Mouse (Mus musculus): ENCODE results near the gene Tecpr2. TPM values are rescaled to one million over a fixed set of nuclear protein-coding genes. Genes with fewer than 3 reads are reported as not detected.

Gene Tecpr2
- total and polyA plus RNA-seq, 3 experiments: 5.8 to 5.9 TPM; not detected in 1

- Histone ChIP-seq H3K4me1 (ENCODE audit: control insufficient read depth in 1 of 2, insufficient read depth in 2 of 2, low read length in 2 of 2) (no peaks in the 10 kb centered on the region), H3K27me3 (ENCODE audit: control insufficient read depth in 1 of 2, insufficient read depth in 2 of 2, low read length in 2 of 2) (no peaks in the 10 kb centered on the region), H3K36me3 (ENCODE audit: control insufficient read depth in 1 of 2, insufficient read depth in 2 of 2, low read length in 2 of 2) (peaks cover 0 to 4% of the 10 kb centered on the region in 2 experiments; a peak in 2 of 4 replicates), H3K9ac (ENCODE audit: control insufficient read depth, low read depth, low read length, poor library complexity, severe bottlenecking) (no peak overlapping the region), H3K4me3 (ENCODE audit: control insufficient read depth in 1 of 2, insufficient read depth in 1 of 2, low read depth in 2 of 2, low read length in 2 of 2) (no peak overlapping the region), H3K27ac (ENCODE audit: control insufficient read depth, low read depth, low read length) (no peak overlapping the region), H3K79me2 (ENCODE audit: control insufficient read depth, insufficient read depth, low read length, poor library complexity) (no peaks in the 10 kb centered on the region), H3K9me3 (replicated peaks; ENCODE audit: insufficient read depth, low read length) (no peaks in the 10 kb centered on the region)
- TF ChIP-seq ZC3H11A (IDR thresholded peaks at IDR 0.05; ENCODE audit: low read depth, low read length): no peak
- TF ChIP-seq POLR2A (IDR thresholded peaks at IDR 0.05; ENCODE audit: control insufficient read depth in 1 of 2, insufficient read depth in 1 of 2, low read depth in 1 of 2, low read length in 2 of 2, poor library complexity in 1 of 2): no peak
- no peak for TF ChIP-seq HCFC1 (IDR thresholded peaks at IDR 0.05; ENCODE audit: low read depth, low read length)
- no peak for TF ChIP-seq BHLHE40 (IDR thresholded peaks at IDR 0.05; ENCODE audit: borderline replicate concordance, low read depth, low read length)
- no peak for TF ChIP-seq KAT2A (conservative IDR thresholded peaks at IDR 0.05; ENCODE audit: low read depth, low read length)
- no peak for TF ChIP-seq CHD2 (IDR thresholded peaks at IDR 0.05; ENCODE audit: low read length)
- no peak for DNase-seq (ENCODE audit: low read depth, low spot score)
Measured at GRCm38 (mm10) chr12:110902106-110902505, 13.0 kb downstream of the Tecpr2 start.

GRCm38 (mm10) chr12:110903536-110903935, 14.5 kb downstream of the Tecpr2 start:
- Histone ChIP-seq H3K36me3 (ENCODE audit: control insufficient read depth in 1 of 2, insufficient read depth in 2 of 2, low read length in 2 of 2) (peaks cover 0 to 4% of the 10 kb centered on the region in 2 experiments; a peak in 2 of 4 replicates), H3K79me2 (ENCODE audit: control insufficient read depth, insufficient read depth, low read length, poor library complexity) (no peaks in the 10 kb centered on the region), H3K27me3 (ENCODE audit: control insufficient read depth in 1 of 2, insufficient read depth in 2 of 2, low read length in 2 of 2) (no peaks in the 10 kb centered on the region), H3K27ac (ENCODE audit: control insufficient read depth, low read depth, low read length) (no peak overlapping the region), H3K4me3 (ENCODE audit: control insufficient read depth in 1 of 2, insufficient read depth in 1 of 2, low read depth in 2 of 2, low read length in 2 of 2) (no peak overlapping the region), H3K9ac (ENCODE audit: control insufficient read depth, low read depth, low read length, poor library complexity, severe bottlenecking) (no peak overlapping the region), H3K9me3 (replicated peaks; ENCODE audit: insufficient read depth, low read length) (no peaks in the 10 kb centered on the region), H3K4me1 (ENCODE audit: control insufficient read depth in 1 of 2, insufficient read depth in 2 of 2, low read length in 2 of 2) (no peaks in the 10 kb centered on the region)
- peak; percentile 42 for TF ChIP-seq RAD21 (IDR thresholded peaks at IDR 0.05; ENCODE audit: low read depth, low read length)
- TF ChIP-seq SMC3 (IDR thresholded peaks at IDR 0.05; ENCODE audit: low read depth, low read length): peak; percentile 38; the same call in 1 of the 2 replicates
- peak; percentile 10 to 53 (median 36); a peak in 5 of 6 replicates for TF ChIP-seq CTCF (IDR thresholded peaks at IDR 0.05 in 2 of 3, conservative IDR thresholded peaks at IDR 0.05 in 1 of 3; ENCODE audit: control insufficient read depth in 1 of 3, insufficient read depth in 1 of 3, low read depth in 2 of 3, low read length in 3 of 3, poor library complexity in 1 of 3, severe bottlenecking in 1 of 3)
- TF ChIP-seq MYB (IDR thresholded peaks at IDR 0.05; ENCODE audit: low read depth, low read length): no peak
- peak; percentile 42 for DNase-seq (ENCODE audit: low read depth, low spot score)

- Histone ChIP-seq H3K9me3 (replicated peaks; ENCODE audit: insufficient read depth, low read length) (no peaks in the 10 kb centered on the region), H3K36me3 (ENCODE audit: control insufficient read depth in 1 of 2, insufficient read depth in 2 of 2, low read length in 2 of 2) (peaks cover 0 to 3% of the 10 kb centered on the region in 2 experiments; a peak in 2 of 4 replicates), H3K27ac (ENCODE audit: control insufficient read depth, low read depth, low read length) (no peak overlapping the region), H3K9ac (ENCODE audit: control insufficient read depth, low read depth, low read length, poor library complexity, severe bottlenecking) (no peak overlapping the region), H3K4me3 (ENCODE audit: control insufficient read depth in 1 of 2, insufficient read depth in 1 of 2, low read depth in 2 of 2, low read length in 2 of 2) (no peak overlapping the region), H3K27me3 (ENCODE audit: control insufficient read depth in 1 of 2, insufficient read depth in 2 of 2, low read length in 2 of 2) (no peaks in the 10 kb centered on the region), H3K4me1 (ENCODE audit: control insufficient read depth in 1 of 2, insufficient read depth in 2 of 2, low read length in 2 of 2) (no peaks in the 10 kb centered on the region), H3K79me2 (ENCODE audit: control insufficient read depth, insufficient read depth, low read length, poor library complexity) (no peaks in the 10 kb centered on the region)
- TF ChIP-seq CTCF (IDR thresholded peaks at IDR 0.05 in 2 of 3, conservative IDR thresholded peaks at IDR 0.05 in 1 of 3; ENCODE audit: control insufficient read depth in 1 of 3, insufficient read depth in 1 of 3, low read depth in 2 of 3, low read length in 3 of 3, poor library complexity in 1 of 3, severe bottlenecking in 1 of 3) (no peak), GATA1 (IDR thresholded peaks at IDR 0.05; ENCODE audit: low read depth, low read length) (no peak), ZMIZ1 (IDR thresholded peaks at IDR 0.05; ENCODE audit: low read depth, low read length) (no peak), E2F4 (IDR thresholded peaks at IDR 0.05; ENCODE audit: borderline replicate concordance, low read depth, low read length) (no peak), RAD21 (IDR thresholded peaks at IDR 0.05; ENCODE audit: low read depth, low read length) (no peak), POLR2A (IDR thresholded peaks at IDR 0.05; ENCODE audit: control insufficient read depth in 1 of 2, insufficient read depth in 1 of 2, low read depth in 1 of 2, low read length in 2 of 2, poor library complexity in 1 of 2) (no peak)
- no peak for DNase-seq (ENCODE audit: low read depth, low spot score)
Measured at GRCm38 (mm10) chr12:110907845-110908244, 18.8 kb downstream of the Tecpr2 start.

All from MEL (cell line).